Mouse (Mus musculus) lung, embryonic 15.5 days (tissue): ENCODE results near the gene Srd5a1. TPM values are rescaled to one million over a fixed set of nuclear protein-coding genes. Genes with fewer than 3 reads are reported as not detected.

Experiments
- ATAC-seq: fragments of 200-750 bp; cut with Nextera tagmentation; 2 replicates; pipeline ENCODE4 v1.8.0; 2017; ENCODE audit warnings: moderate number of reproducible peaks, borderline replicate concordance; ENCODE audit not compliant: low FRiP score, low TSS enrichment; ENCODE audit errors: extremely low read depth
- H3K27ac ChIP-seq: fragments of 300-500 bp; sonication (generic); 2 replicates; pipeline ENCODE4 v1.5.1; 2015; ENCODE audit warnings: moderate library complexity, mild to moderate bottlenecking, inconsistent platforms
- H3K27me3 ChIP-seq: fragments of 300-500 bp; sonication (generic); 2 replicates; pipeline ENCODE4 v1.6.1; 2015; ENCODE audit warnings: inconsistent platforms
- H3K36me3 ChIP-seq: fragments of 300-500 bp; sonication (generic); 2 replicates; pipeline ENCODE4 v1.6.1; 2015; ENCODE audit warnings: inconsistent platforms
- H3K4me1 ChIP-seq: fragments of 300-500 bp; sonication (generic); 2 replicates; pipeline ENCODE4 v1.6.1; 2015; ENCODE audit warnings: inconsistent platforms
- H3K4me2 ChIP-seq: fragments of 300-500 bp; sonication (generic); 2 replicates; pipeline ENCODE4 v1.6.1; 2015; ENCODE audit warnings: inconsistent platforms, mild to moderate bottlenecking, moderate library complexity
- H3K4me3 ChIP-seq: fragments of 300-500 bp; sonication (generic); 2 replicates; pipeline ENCODE4 v1.5.1; 2015; ENCODE audit warnings: mild to moderate bottlenecking, inconsistent platforms
- H3K9ac ChIP-seq: fragments of 300-500 bp; sonication (generic); 2 replicates; pipeline ENCODE4 v1.6.1; 2015; ENCODE audit warnings: inconsistent platforms
- H3K9me3 ChIP-seq: fragments of 300-500 bp; sonication (generic); 2 replicates; pipeline ENCODE4 v1.6.1; 2016; ENCODE audit warnings: inconsistent platforms
- WGBS: fragments of 180-500 bp; shearing (Covaris S2); methylation state at CpG from one replicate; pipeline ENCODE4 v1.1.7; 2015; 5-methylcytosine and 5-hydroxymethylcytosine counted together
- polyA plus RNA-seq: library from polyadenylated mRNA; unstranded; fragments of >200 nt; fragmentation: Nextera tagmentation; extraction: Ambion mirVana; gene quantifications from 2 replicates; pipeline ENCODE4 v1.2.1, GENCODE M21; 2015

Gene Srd5a1
- 23.5 and 29.9 TPM in 2 replicates for polyA plus RNA-seq

- H3K9ac ChIP-seq: peak within 1 kb of the TSS; percentile 77
- peak within 1 kb of the TSS; percentile 78 for H3K4me2 ChIP-seq
- H3K4me3 ChIP-seq: peak within 1 kb of the TSS; percentile 93
- no peaks in the 10 kb centered on the region for H3K9me3 ChIP-seq
- H3K27ac ChIP-seq: peak within 1 kb of the TSS; percentile 37; the same call in 1 of the 2 replicates
- no peaks in the 10 kb centered on the region for H3K27me3 ChIP-seq
- H3K4me1 ChIP-seq: peaks cover 13% of the 10 kb centered on the region
- peaks cover 30% of the 10 kb centered on the region for H3K36me3 ChIP-seq
- peak; percentile 99 for ATAC-seq
- WGBS: under 1% methylated on average over 69 of the region's 69 CpGs
Measured at GRCm38 (mm10) chr13:69611398-69612174, at the start of gene Srd5a1. TSS of gene Srd5a1 (minus strand) at chr13:69611442.

- no peaks in the 10 kb centered on the region for H3K36me3 ChIP-seq
- H3K9me3 ChIP-seq: no peaks in the 10 kb centered on the region
- H3K4me1 ChIP-seq: no peaks in the 10 kb centered on the region
- no peak overlapping the region for H3K4me3 ChIP-seq
- H3K9ac ChIP-seq: no peak overlapping the region
- H3K27ac ChIP-seq: no peak overlapping the region
- no peak for ATAC-seq
- H3K27me3 ChIP-seq: no peaks in the 10 kb centered on the region
- H3K4me2 ChIP-seq: no peak overlapping the region
- 57% methylated on average over 3 of the region's 3 CpGs for WGBS
Measured at GRCm38 (mm10) chr13:69654508-69654907, 43.3 kb upstream of the Srd5a1 start.

- Histone ChIP-seq H3K9ac (no peak overlapping the region), H3K4me2 (no peak overlapping the region), H3K27ac (no peak overlapping the region), H3K9me3 (no peaks in the 10 kb centered on the region), H3K36me3 (no peaks in the 10 kb centered on the region), H3K4me1 (no peaks in the 10 kb centered on the region), H3K27me3 (no peaks in the 10 kb centered on the region), H3K4me3 (no peak overlapping the region)
- WGBS: 77% methylated on average over 9 of the region's 9 CpGs
- ATAC-seq: no peak
Measured at GRCm38 (mm10) chr13:69646481-69646880, 35.2 kb upstream of the Srd5a1 start.

GRCm38 (mm10) chr13:69645694-69646423, 34.6 kb upstream of the Srd5a1 start:
- Histone ChIP-seq H3K4me1 (no peaks in the 10 kb centered on the region), H3K27ac (no peak overlapping the region), H3K36me3 (no peaks in the 10 kb centered on the region), H3K4me2 (no peak overlapping the region), H3K4me3 (no peak overlapping the region), H3K27me3 (no peaks in the 10 kb centered on the region), H3K9ac (no peak overlapping the region), H3K9me3 (no peaks in the 10 kb centered on the region)
- no peak for ATAC-seq
- 72% methylated on average over 13 of the region's 13 CpGs for WGBS

GRCm38 (mm10) chr13:69644427-69645166, 33.4 kb upstream of the Srd5a1 start:
- WGBS: 75% methylated on average over 13 of the region's 13 CpGs
- no peak overlapping the region for H3K4me3 ChIP-seq
- no peak for ATAC-seq

GRCm38 (mm10) chr13:69643937-69644336, 32.7 kb upstream of the Srd5a1 start:
- 74% methylated on average over 2 of the region's 2 CpGs for WGBS
- H3K4me3 ChIP-seq: no peak overlapping the region
- ATAC-seq: no peak
- H3K4me1 ChIP-seq: no peaks in the 10 kb centered on the region
- no peaks in the 10 kb centered on the region for H3K9me3 ChIP-seq
- no peak overlapping the region for H3K4me2 ChIP-seq
- no peak overlapping the region for H3K9ac ChIP-seq
- H3K36me3 ChIP-seq: peaks cover 14% of the 10 kb centered on the region; the same call in 1 of the 2 replicates
- H3K27me3 ChIP-seq: no peaks in the 10 kb centered on the region
- no peak overlapping the region for H3K27ac ChIP-seq

More at GRCm38 (mm10) chr13:69644427-69645166, 33.4 kb upstream of the Srd5a1 start:
- Histone ChIP-seq H3K4me2 (no peak overlapping the region), H3K36me3 (peaks cover 9% of the 10 kb centered on the region; the same call in 1 of the 2 replicates), H3K27ac (no peak overlapping the region), H3K9ac (no peak overlapping the region), H3K27me3 (no peaks in the 10 kb centered on the region), H3K9me3 (no peaks in the 10 kb centered on the region), H3K4me1 (no peaks in the 10 kb centered on the region)

GRCm38 (mm10) chr13:69642656-69643216, 31.5 kb upstream of the Srd5a1 start:
- H3K4me2 ChIP-seq: no peak overlapping the region
- H3K9me3 ChIP-seq: no peaks in the 10 kb centered on the region
- H3K4me1 ChIP-seq: no peaks in the 10 kb centered on the region
- no peaks in the 10 kb centered on the region for H3K27me3 ChIP-seq
- 72% methylated on average over 5 of the region's 5 CpGs for WGBS
- no peak; the same call in 1 of the 2 replicates for ATAC-seq
- no peak overlapping the region for H3K27ac ChIP-seq
- no peak overlapping the region for H3K4me3 ChIP-seq
- H3K36me3 ChIP-seq: peaks cover 14% of the 10 kb centered on the region
- no peak overlapping the region for H3K9ac ChIP-seq

- Histone ChIP-seq H3K4me2 (no peak overlapping the region), H3K4me3 (no peak overlapping the region), H3K27me3 (no peaks in the 10 kb centered on the region), H3K9me3 (no peaks in the 10 kb centered on the region), H3K27ac (no peak overlapping the region), H3K36me3 (peaks cover 18% of the 10 kb centered on the region), H3K4me1 (no peaks in the 10 kb centered on the region), H3K9ac (no peak overlapping the region)
- ATAC-seq: no peak
- 80% methylated on average over 3 of the region's 3 CpGs for WGBS
Measured at GRCm38 (mm10) chr13:69641017-69641416, 29.8 kb upstream of the Srd5a1 start.

GRCm38 (mm10) chr13:69640541-69640940, 29.3 kb upstream of the Srd5a1 start:
- no peak overlapping the region for H3K4me3 ChIP-seq
- H3K27ac ChIP-seq: no peak overlapping the region
- no peaks in the 10 kb centered on the region for H3K9me3 ChIP-seq
- H3K27me3 ChIP-seq: no peaks in the 10 kb centered on the region
- no peak for ATAC-seq
- H3K9ac ChIP-seq: no peak overlapping the region
- no peaks in the 10 kb centered on the region for H3K4me1 ChIP-seq
- no peak overlapping the region for H3K4me2 ChIP-seq
- WGBS: 83% methylated on average over 4 of the region's 4 CpGs
- peaks cover 22% of the 10 kb centered on the region for H3K36me3 ChIP-seq

- H3K4me3 ChIP-seq: no peak overlapping the region
- H3K9ac ChIP-seq: no peak overlapping the region
- WGBS: 90% methylated on average over 4 of the region's 4 CpGs
- H3K9me3 ChIP-seq: no peaks in the 10 kb centered on the region
- ATAC-seq: no peak
- peaks cover 26% of the 10 kb centered on the region for H3K36me3 ChIP-seq
- no peaks in the 10 kb centered on the region for H3K27me3 ChIP-seq
- no peak overlapping the region for H3K4me2 ChIP-seq
- no peak overlapping the region for H3K27ac ChIP-seq
- H3K4me1 ChIP-seq: no peaks in the 10 kb centered on the region
Measured at GRCm38 (mm10) chr13:69640126-69640525, 28.9 kb upstream of the Srd5a1 start.

- Histone ChIP-seq H3K36me3 (peaks cover 34% of the 10 kb centered on the region), H3K9ac (no peak overlapping the region), H3K9me3 (no peaks in the 10 kb centered on the region), H3K4me2 (no peak overlapping the region), H3K4me1 (no peaks in the 10 kb centered on the region), H3K4me3 (no peak overlapping the region), H3K27me3 (no peaks in the 10 kb centered on the region), H3K27ac (no peak overlapping the region)
- 87% methylated on average over 5 of the region's 5 CpGs for WGBS
- no peak for ATAC-seq
Measured at GRCm38 (mm10) chr13:69639251-69639650, 28.0 kb upstream of the Srd5a1 start.
